Mouse (Mus musculus): ENCODE data around the gene Cacna1c.

DNA sequence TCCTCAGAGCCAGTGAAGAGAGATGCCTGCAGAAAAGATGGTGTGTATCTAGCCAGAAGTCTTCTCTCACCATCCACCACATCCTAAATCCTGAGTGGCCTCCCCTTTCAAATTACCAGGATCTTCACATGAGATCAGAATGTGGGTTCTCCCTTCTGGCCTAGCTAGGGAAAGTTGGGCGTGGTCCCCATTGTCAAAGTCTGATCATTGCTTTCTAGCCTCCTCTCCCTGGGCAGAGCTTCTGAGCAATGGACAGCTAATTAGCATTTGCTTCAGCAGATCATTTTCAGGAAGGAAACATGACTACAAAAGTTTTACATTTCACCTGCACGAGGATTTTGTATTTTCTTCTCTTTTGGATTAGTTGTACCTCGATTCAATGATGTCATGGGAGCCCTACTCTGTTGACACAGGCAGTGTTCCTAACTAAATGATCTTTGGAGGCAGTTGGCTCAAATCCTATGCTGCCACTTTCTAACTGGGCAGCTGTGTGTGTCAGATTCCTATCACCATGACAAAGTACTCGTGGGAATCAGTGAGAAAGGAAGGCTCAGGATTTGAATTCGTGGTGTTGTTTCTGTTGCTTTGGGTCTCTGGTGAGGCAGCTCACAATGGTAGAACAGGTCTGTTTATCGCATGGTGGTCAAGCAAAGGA lies 554.4 kb downstream of the Cacna1c start:
- TF ChIP-seq POLR2A (IDR thresholded peaks at IDR 0.05; ENCODE audit: borderline replicate concordance, insufficient read depth, low read length) (no peak), CTCF (IDR thresholded peaks at IDR 0.05; ENCODE audit: borderline replicate concordance, insufficient read depth, low read depth, low read length) (no peak)
